Mouse (Mus musculus) megakaryocyte, embryonic 14.5 days (primary cell): ENCODE data around the gene Nptn.

Experiments used
- FLI1 ChIP-seq: IDR thresholded peaks from 2 replicates; pipeline ENCODE4 v1.6.1; 2012; ENCODE audit warnings: low read length, inconsistent platforms, mixed read lengths
- GATA1 ChIP-seq: IDR thresholded peaks from 3 replicates; pipeline ENCODE4 v1.6.1; 2012; ENCODE audit warnings: mixed read lengths, low read length, inconsistent platforms, borderline replicate concordance

DNA sequence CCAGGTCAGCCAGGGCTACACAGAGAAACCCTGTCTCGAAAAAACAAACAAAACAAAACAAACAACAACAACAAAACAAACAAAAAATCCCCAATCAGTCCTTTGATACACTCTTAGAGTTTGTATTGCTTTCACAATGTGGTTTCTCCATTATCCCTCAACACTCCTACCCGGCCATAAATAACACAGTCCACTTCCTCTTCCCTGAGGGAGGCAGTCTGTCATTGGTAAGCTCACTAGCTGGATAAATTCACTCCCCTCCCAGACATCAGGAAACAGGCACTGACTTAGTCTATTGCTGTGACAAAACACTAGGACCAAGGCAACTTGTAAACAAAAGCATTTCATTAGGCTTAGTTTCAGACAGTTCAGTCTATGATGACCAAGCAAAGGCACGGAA is 21.8 kb upstream of the Nptn start:
- TF ChIP-seq GATA1 (no peak), FLI1 (no peak)
